Mouse (Mus musculus) CH12.LX (cell line): ENCODE data around the gene AU018091.

ENCODE experiments used
- CHD2 ChIP-seq: IDR thresholded peaks from 2 replicates; pipeline ENCODE4 v1.6.1; 2011; ENCODE audit warnings: low read length, improper control_type of control experiment
- CTCF ChIP-seq, 2 experiments: IDR thresholded peaks in 1 of 2; conservative IDR thresholded peaks in 1 of 2; 2 replicates each; pipeline ENCODE4 v1.5.1; 2011 to 2012; ENCODE audit warnings: low read depth in 2 of 2, low read length in 2 of 2, improper control_type of control experiment in 1 of 2, inconsistent platforms in 1 of 2, mild to moderate bottlenecking in 1 of 2, moderate library complexity in 1 of 2
- ELF1 ChIP-seq: IDR thresholded peaks from 2 replicates; pipeline ENCODE4 v1.6.1; 2014; ENCODE audit warnings: low read depth, mild to moderate bottlenecking, inconsistent platforms, low read length, improper control_type of control experiment
- EP300 ChIP-seq: IDR thresholded peaks from 2 replicates; pipeline ENCODE4 v1.6.1; 2011; ENCODE audit warnings: low read length, improper control_type of control experiment
- HCFC1 ChIP-seq: IDR thresholded peaks from 2 replicates; pipeline ENCODE4 v1.6.1; 2012; ENCODE audit warnings: low read depth, mild to moderate bottlenecking, inconsistent platforms, low read length, improper control_type of control experiment
- POLR2A ChIP-seq: IDR thresholded peaks from 2 replicates; pipeline ENCODE4 v1.6.1; 2011; ENCODE audit warnings: low read depth, mild to moderate bottlenecking, improper control_type of control experiment, low read length
- SIN3A ChIP-seq: IDR thresholded peaks from 2 replicates; pipeline ENCODE4 v1.6.1; 2012; ENCODE audit warnings: low read length, improper control_type of control experiment, inconsistent platforms

GRCm38 (mm10) chr7:3184394-3184793 lies 15.4 kb upstream of the AU018091 start:
- no peak for TF ChIP-seq CHD2
- TF ChIP-seq POLR2A = no peak
- peak; percentile 82 to 85 for TF ChIP-seq CTCF (conservative IDR thresholded peaks at IDR 0.05 in 1 of 2, IDR thresholded peaks at IDR 0.05 in 1 of 2; ENCODE audit: low read depth in 2 of 2, low read length in 2 of 2)
- no peak for TF ChIP-seq ELF1
- TF ChIP-seq SIN3A = no peak
- no peak for TF ChIP-seq EP300
- no peak for TF ChIP-seq HCFC1
